Mouse (Mus musculus): ENCODE data around the gene Fkbp5.

GRCm38 (mm10) chr17:28384298-28384697 is 133.0 kb downstream of the Fkbp5 start:
- TF ChIP-seq CTCF (IDR thresholded peaks at IDR 0.05) = peak; percentile 62
- TF ChIP-seq EP300 (IDR thresholded peaks at IDR 0.05) = no peak
